Mouse (Mus musculus) cerebellum, adult 2 months (tissue): ENCODE results near the gene Smpdl3b. TPM values are rescaled to one million over a fixed set of nuclear protein-coding genes. Genes with fewer than 3 reads are reported as not detected.

ENCODE experiments used
- DNase-seq, 2 experiments: peaks; one replicate each; pipeline ENCODE4 v3.0.0; 2021
- H3K27ac ChIP-seq: fragments of 200-500 bp; 2 replicates; pipeline ENCODE4 v1.5.1; 2012; ENCODE audit warnings: low read length, control low read depth, inconsistent platforms; ENCODE audit not compliant: insufficient read depth
- H3K27me3 ChIP-seq: fragments of 200-500 bp; 2 replicates; pipeline ENCODE4 v1.6.1; 2012; ENCODE audit warnings: inconsistent platforms, mild to moderate bottlenecking, low read length, moderate library complexity; ENCODE audit not compliant: control insufficient read depth, insufficient read depth
- H3K4me1 ChIP-seq: fragments of 200-500 bp; 2 replicates; pipeline ENCODE4 v1.6.1; 2011; ENCODE audit warnings: low read length; ENCODE audit not compliant: control insufficient read depth, insufficient read depth
- H3K4me3 ChIP-seq: fragments of 200-500 bp; replicated peaks from 2 replicates; pipeline ENCODE3; 2011; ENCODE audit warnings: mild to moderate bottlenecking, low read depth, low read length, control low read depth; ENCODE audit not compliant: insufficient read depth
- CTCF ChIP-seq: fragments of 200-500 bp; IDR thresholded peaks from 2 replicates; pipeline ENCODE4 v1.5.1; 2011; ENCODE audit warnings: low read depth, mild to moderate bottlenecking, control low read depth, low read length, moderate library complexity, borderline replicate concordance; ENCODE audit not compliant: insufficient read depth
- POLR2A ChIP-seq: fragments of 200-500 bp; IDR thresholded peaks from 2 replicates; pipeline ENCODE4 v1.6.1; 2011; ENCODE audit warnings: low read length, control low read depth, borderline replicate concordance; ENCODE audit not compliant: insufficient read depth
- WGBS: fragments of 180-500 bp; shearing (Covaris S2); methylation state at CpG from one replicate; pipeline ENCODE4 v1.1.7; 2018; 5-methylcytosine and 5-hydroxymethylcytosine counted together
- polyA plus RNA-seq: library from polyadenylated mRNA; depleted of rRNA; stranded (reverse); fragments of >200 nt; gene quantifications from 2 replicates; pipeline ENCODE4 v1.2.3, GENCODE M21; 2012; rRNA removed

Gene Smpdl3b
- polyA plus RNA-seq = 1.6 and 1.9 TPM in 2 replicates

DNA sequence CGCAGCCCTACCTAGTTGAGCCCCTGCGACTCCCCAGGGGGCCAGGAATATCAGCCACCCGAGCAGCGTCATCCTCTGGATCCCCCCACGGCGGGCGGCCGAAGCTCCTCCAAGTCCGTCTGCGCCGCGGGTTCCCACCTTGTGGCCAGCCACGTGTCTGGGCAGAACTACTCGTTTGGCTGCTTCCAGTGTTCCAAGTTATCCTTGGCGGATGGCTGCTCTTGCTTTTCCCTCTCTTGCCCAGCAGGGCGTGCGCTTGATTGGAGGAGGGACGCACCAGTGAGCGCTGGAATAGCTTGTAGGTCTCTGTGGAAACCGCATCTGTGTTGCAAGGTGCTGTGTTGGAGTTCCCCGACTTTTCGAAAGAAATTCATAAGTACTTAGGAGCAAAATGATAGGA lies at the start of gene Smpdl3b:
Smpdl3b (minus strand) TSS at position 279 of the 400 bp plus-strand sequence.
- peak within 1 kb of the TSS; percentile 35 for H3K4me3 ChIP-seq
- under 1% methylated on average over 22 of the region's 22 CpGs for WGBS
- H3K4me1 ChIP-seq = no peaks in the 10 kb centered on the region
- no peak for TF ChIP-seq POLR2A
- TF ChIP-seq CTCF = peak; percentile 44; the same call in 1 of the 2 replicates
- H3K27ac ChIP-seq = no peak within 1 kb of the TSS
- peak; percentile 42 to 48 for DNase-seq
- H3K27me3 ChIP-seq = no peaks in the 10 kb centered on the region

DNA sequence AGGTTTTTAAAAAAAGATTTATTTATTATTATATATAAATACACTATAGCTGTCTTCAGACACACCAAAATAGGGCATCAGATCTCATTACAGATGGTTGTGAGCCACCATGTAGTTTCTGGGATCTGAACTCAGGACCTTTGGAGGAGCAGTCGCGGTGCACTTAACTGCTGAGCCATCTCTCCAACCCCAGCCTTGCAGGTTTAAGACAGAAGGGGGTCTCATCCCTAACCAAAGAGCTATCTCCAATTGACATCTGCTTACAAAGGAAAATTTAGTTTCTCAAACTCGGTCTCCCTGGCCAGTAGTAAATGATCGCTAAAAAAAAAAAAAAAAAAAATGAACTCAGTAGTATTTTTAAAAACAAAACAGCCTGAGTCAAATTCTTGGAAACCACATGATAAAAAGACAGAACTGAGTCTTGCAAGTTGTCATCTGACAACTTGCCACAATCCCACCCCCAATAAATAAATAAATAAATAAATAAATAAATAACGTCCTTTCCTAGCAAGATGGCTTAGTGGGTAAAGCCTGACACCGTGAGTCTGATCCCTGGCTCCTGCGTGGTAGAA lies 49.7 kb upstream of the Smpdl3b start:
- Histone ChIP-seq H3K4me1 (no peaks in the 10 kb centered on the region), H3K4me3 (no peak overlapping the region), H3K27ac (no peak overlapping the region), H3K27me3 (no peaks in the 10 kb centered on the region; the same call in 1 of the 2 replicates)
- no peak for TF ChIP-seq POLR2A
- TF ChIP-seq CTCF = no peak
- DNase-seq = no peak
- 90% methylated on average over 7 of the region's 7 CpGs for WGBS

DNA sequence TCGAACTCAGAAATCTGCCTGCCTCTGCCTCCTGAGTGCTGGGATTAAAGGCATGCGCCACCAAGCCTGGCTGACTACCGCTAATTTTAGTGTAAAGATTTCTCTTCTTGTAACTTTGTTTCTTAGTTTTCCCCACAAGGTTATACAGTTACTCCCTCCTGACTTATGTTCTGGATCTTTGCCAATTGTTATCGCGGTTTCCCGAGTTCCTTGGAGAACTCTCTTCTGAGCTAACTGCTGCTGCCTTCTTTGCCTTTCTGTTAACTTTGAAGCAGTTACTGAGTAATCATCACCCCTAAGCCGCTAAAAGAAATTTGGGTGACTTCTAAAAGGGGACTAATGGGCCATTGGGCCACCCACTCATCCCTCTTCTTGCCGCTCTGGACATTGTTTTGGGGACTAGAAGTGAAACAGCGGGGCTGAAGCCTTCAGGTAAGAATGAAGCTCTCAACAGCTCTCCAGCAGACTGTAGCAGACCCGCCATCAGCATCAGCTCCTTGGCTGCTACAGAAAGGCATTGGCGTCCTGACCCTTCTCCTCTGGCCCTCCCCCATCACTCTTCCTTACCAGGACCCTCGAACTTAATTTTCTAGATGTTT lies 48.6 kb upstream of the Smpdl3b start:
- no peak for TF ChIP-seq CTCF
- no peak for TF ChIP-seq POLR2A
- Histone ChIP-seq H3K4me1 (no peaks in the 10 kb centered on the region), H3K27ac (no peak overlapping the region), H3K27me3 (no peaks in the 10 kb centered on the region; the same call in 1 of the 2 replicates), H3K4me3 (no peak overlapping the region)
- DNase-seq = no peak
- WGBS = 83% methylated on average over 12 of the region's 12 CpGs

DNA sequence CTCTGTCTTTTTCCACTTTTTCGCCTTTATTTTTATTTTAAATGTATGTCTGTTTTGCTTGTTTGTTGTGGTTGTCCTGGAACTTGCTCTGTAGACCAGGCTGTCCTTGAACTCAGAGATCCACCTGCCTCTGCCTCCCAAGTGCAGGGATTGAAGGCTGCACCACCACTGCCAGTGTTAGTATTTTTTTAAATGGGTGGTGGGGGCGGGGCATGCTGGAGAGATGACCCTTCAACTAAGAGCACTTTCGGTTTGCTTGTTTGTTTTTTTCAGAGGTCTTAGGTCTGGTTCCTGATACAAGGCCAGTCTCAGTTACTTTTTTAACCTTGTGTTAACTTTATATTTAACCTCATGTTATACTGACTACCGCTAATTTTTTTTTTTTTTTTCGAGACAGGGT lies 48.1 kb upstream of the Smpdl3b start:
- no peaks in the 10 kb centered on the region; the same call in 1 of the 2 replicates for H3K27me3 ChIP-seq
- no peaks in the 10 kb centered on the region for H3K4me1 ChIP-seq
- no peak for DNase-seq
- TF ChIP-seq POLR2A (no peak), CTCF (no peak)
- no peak overlapping the region for H3K27ac ChIP-seq
- WGBS = 76% methylated on average over 5 of the region's 5 CpGs
- no peak overlapping the region for H3K4me3 ChIP-seq

DNA sequence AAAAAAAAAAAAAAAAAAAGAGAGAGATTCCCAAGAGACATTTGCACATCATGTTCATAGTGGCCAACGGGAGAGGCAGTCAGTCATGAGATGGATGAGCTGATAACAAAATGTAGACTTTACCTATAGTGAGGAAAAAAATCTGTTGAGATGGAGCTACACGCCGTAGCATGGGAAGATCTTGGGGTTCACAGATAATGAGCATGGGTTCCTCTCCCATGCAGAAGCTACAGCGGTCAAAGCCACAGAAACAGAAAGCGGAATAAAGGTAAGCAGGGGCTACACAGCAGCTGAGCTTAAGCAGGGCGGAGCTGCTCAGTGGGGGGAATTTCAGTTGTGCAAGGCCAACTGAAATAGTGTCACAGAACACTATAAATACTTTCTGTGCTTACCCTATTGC lies 47.3 kb upstream of the Smpdl3b start:
- no peak for DNase-seq
- TF ChIP-seq CTCF (no peak), POLR2A (no peak)
- Histone ChIP-seq H3K27ac (no peak overlapping the region), H3K27me3 (no peaks in the 10 kb centered on the region; the same call in 1 of the 2 replicates), H3K4me3 (no peak overlapping the region), H3K4me1 (no peaks in the 10 kb centered on the region)
- 90% methylated on average over 6 of the region's 6 CpGs for WGBS

DNA sequence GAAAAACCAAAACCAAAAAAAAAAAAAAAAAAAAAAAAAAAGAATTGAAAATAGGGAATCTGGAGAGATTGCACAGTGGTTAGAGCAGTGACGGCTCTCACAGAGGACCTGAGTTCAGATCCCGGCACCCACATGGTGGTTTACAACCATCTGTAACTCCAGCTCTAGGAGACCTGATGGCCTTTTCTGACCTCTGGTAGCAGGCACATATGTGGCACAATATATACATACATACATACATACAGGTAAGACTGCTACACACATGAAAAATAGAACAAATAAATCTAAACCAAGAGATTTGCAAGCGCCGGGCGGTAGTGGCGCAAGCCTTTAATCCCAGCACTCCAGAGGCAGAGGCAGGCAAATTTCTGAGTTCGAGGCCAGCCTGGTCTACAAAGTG lies 46.8 kb upstream of the Smpdl3b start:
- no peak overlapping the region for H3K4me3 ChIP-seq
- TF ChIP-seq CTCF (no peak), POLR2A (no peak)
- no peaks in the 10 kb centered on the region; the same call in 1 of the 2 replicates for H3K27me3 ChIP-seq
- no peaks in the 10 kb centered on the region for H3K4me1 ChIP-seq
- H3K27ac ChIP-seq = no peak overlapping the region
- no peak for DNase-seq
- 97% methylated on average over 7 of the region's 7 CpGs for WGBS

- H3K27me3 ChIP-seq = no peaks in the 10 kb centered on the region; the same call in 1 of the 2 replicates
- H3K4me1 ChIP-seq = no peaks in the 10 kb centered on the region
- no peak for TF ChIP-seq POLR2A
- TF ChIP-seq CTCF = no peak
- no peak for DNase-seq
- 88% methylated on average over 5 of the region's 5 CpGs for WGBS
- no peak overlapping the region for H3K4me3 ChIP-seq
- H3K27ac ChIP-seq = no peak overlapping the region
Observed at GRCm38 (mm10) chr4:132803212-132803611, 46.2 kb upstream of the Smpdl3b start.

DNA sequence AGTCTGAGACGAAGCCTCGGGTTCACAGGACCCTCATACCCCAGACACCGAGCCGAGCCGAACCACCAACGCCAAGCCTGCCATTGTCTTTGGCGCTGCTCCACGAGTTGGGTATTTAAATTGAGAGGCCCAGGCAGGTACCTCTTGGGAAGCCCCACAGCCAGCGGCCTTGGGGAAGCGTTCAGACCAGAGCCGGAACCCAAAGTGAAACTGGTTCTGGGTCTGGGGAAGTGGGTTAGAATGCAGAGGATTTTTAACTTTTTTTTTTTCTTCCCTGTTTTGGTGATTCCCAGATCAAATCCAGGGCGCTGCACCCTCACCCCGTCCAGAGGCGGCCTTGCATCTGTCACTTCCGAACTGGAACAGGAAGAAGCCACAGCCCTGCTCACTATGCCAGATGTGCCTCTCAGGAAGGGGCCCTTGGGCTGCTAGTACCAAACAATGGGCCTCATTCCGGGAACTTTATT lies 45.2 kb upstream of the Smpdl3b start:
- WGBS = 62% methylated on average over 16 of the region's 16 CpGs

More for the DNA sequence above, 45.2 kb upstream of the Smpdl3b start:
- Histone ChIP-seq H3K27ac (no peak overlapping the region), H3K4me3 (no peak overlapping the region), H3K4me1 (no peaks in the 10 kb centered on the region), H3K27me3 (no peaks in the 10 kb centered on the region; the same call in 1 of the 2 replicates)
- no peak for TF ChIP-seq CTCF
- no peak for TF ChIP-seq POLR2A
- DNase-seq = no peak
